Mouse (Mus musculus) intestine, postnatal 0 days (tissue): ENCODE results near the gene Meis1. TPM values are rescaled to one million over a fixed set of nuclear protein-coding genes. Genes with fewer than 3 reads are reported as not detected.

ENCODE experiments used
- ATAC-seq: fragments of 200-750 bp; cut with Nextera tagmentation; 2 replicates; pipeline ENCODE4 v1.8.0; 2017; ENCODE audit warnings: mild to moderate bottlenecking, moderate TSS enrichment, moderate library complexity
- H3K27ac ChIP-seq: fragments of 300-500 bp; sonication (generic); 2 replicates; pipeline ENCODE4 v1.5.1; 2014; ENCODE audit warnings: mild to moderate bottlenecking, low read depth, low read length, moderate library complexity
- H3K27me3 ChIP-seq: fragments of 300-500 bp; sonication (generic); replicated peaks from 2 replicates; pipeline ENCODE4 v1.6.1; 2014; ENCODE audit warnings: low read length, mixed read lengths; ENCODE audit not compliant: control insufficient read depth, insufficient read depth
- H3K36me3 ChIP-seq: fragments of 300-500 bp; sonication (generic); 2 replicates; pipeline ENCODE4 v1.6.1; 2014; ENCODE audit warnings: mild to moderate bottlenecking, moderate library complexity; ENCODE audit not compliant: control insufficient read depth, insufficient read depth
- H3K4me1 ChIP-seq: fragments of 300-500 bp; sonication (generic); replicated peaks from 2 replicates; pipeline ENCODE4 v1.6.1; 2014; ENCODE audit warnings: antibody characterized with exemption, low read length, mixed read lengths; ENCODE audit not compliant: control insufficient read depth, insufficient read depth
- H3K4me2 ChIP-seq: fragments of 300-500 bp; sonication (generic); replicated peaks from 2 replicates; pipeline ENCODE4 v1.6.1; 2014; ENCODE audit warnings: low read depth, mild to moderate bottlenecking, moderate library complexity
- H3K4me3 ChIP-seq: fragments of 300-500 bp; sonication (generic); 2 replicates; pipeline ENCODE4 v1.5.1; 2014; ENCODE audit warnings: low read depth, low read length
- H3K9ac ChIP-seq: fragments of 300-500 bp; sonication (generic); 2 replicates; pipeline ENCODE4 v1.6.1; 2014; ENCODE audit warnings: mild to moderate bottlenecking, low read depth, low read length
- H3K9me3 ChIP-seq: fragments of 300-500 bp; sonication (generic); 2 replicates; pipeline ENCODE4 v1.6.1; 2016; ENCODE audit warnings: mixed run types; ENCODE audit not compliant: control insufficient read depth
- CTCF ChIP-seq: sonication (generic); IDR thresholded peaks from 2 replicates; pipeline ENCODE4 v1.5.1; 2016; ENCODE audit warnings: low read depth, mild to moderate bottlenecking, control low read depth, antibody characterized with exemption, moderate library complexity
- WGBS: fragments of 180-500 bp; shearing (Covaris S2); extraction: QIAGEN DNeasy Blood & Tissue Kit; methylation state at CpG from one replicate; pipeline ENCODE4 v1.1.7; 2014; 5-methylcytosine and 5-hydroxymethylcytosine counted together
- polyA plus RNA-seq: library from polyadenylated mRNA; unstranded; fragments of >200 nt; fragmentation: Nextera tagmentation; extraction: Ambion mirVana; gene quantifications from 2 replicates; pipeline ENCODE4 v1.2.1, GENCODE M21; 2015

Gene Meis1
- 22.1 and 22.9 TPM in 2 replicates for polyA plus RNA-seq

GRCm38 (mm10) chr11:19018489-19019203 lies at the start of gene Meis1:
TSS of gene Meis1 (minus strand) at chr11:19018985.
- Histone ChIP-seq H3K27ac (peak within 1 kb of the TSS; percentile 91), H3K4me1 (no peaks in the 10 kb centered on the region), H3K27me3 (no peaks in the 10 kb centered on the region; the same call in 1 of the 2 replicates), H3K9ac (peak within 1 kb of the TSS; percentile 79), H3K9me3 (no peaks in the 10 kb centered on the region), H3K4me3 (peak within 1 kb of the TSS; percentile 65), H3K36me3 (no peaks in the 10 kb centered on the region), H3K4me2 (peak within 1 kb of the TSS; percentile 90)
- WGBS = under 1% methylated on average over 29 of the region's 29 CpGs
- ATAC-seq = peak; percentile 94
- no peak for TF ChIP-seq CTCF

GRCm38 (mm10) chr11:19067334-19067733 lies 48.5 kb upstream of the Meis1 start:
- H3K9me3 ChIP-seq = no peaks in the 10 kb centered on the region

GRCm38 (mm10) chr11:19049276-19049675 lies 30.5 kb upstream of the Meis1 start:
- Histone ChIP-seq H3K4me3 (no peak overlapping the region), H3K27ac (no peak overlapping the region), H3K27me3 (no peaks in the 10 kb centered on the region), H3K4me2 (no peak overlapping the region), H3K4me1 (no peaks in the 10 kb centered on the region), H3K9me3 (no peaks in the 10 kb centered on the region), H3K36me3 (no peaks in the 10 kb centered on the region), H3K9ac (no peak overlapping the region)
- WGBS = 64% methylated on average over 7 of the region's 7 CpGs
- no peak for ATAC-seq
- no peak for TF ChIP-seq CTCF

More at GRCm38 (mm10) chr11:19067334-19067733, 48.5 kb upstream of the Meis1 start:
- Histone ChIP-seq H3K4me3 (no peak overlapping the region), H3K4me1 (no peaks in the 10 kb centered on the region), H3K36me3 (no peaks in the 10 kb centered on the region), H3K27me3 (no peaks in the 10 kb centered on the region), H3K4me2 (no peak overlapping the region), H3K27ac (no peak overlapping the region), H3K9ac (no peak overlapping the region)
- ATAC-seq = no peak
- 72% methylated on average over 5 of the region's 5 CpGs for WGBS
- no peak for TF ChIP-seq CTCF

- 94% methylated on average over 10 of the region's 10 CpGs for WGBS
- H3K27me3 ChIP-seq = no peaks in the 10 kb centered on the region
- H3K9me3 ChIP-seq = no peaks in the 10 kb centered on the region
- no peak overlapping the region for H3K4me3 ChIP-seq
- no peak for ATAC-seq
- no peak overlapping the region for H3K27ac ChIP-seq
- no peak for TF ChIP-seq CTCF
- H3K36me3 ChIP-seq = no peaks in the 10 kb centered on the region
- no peaks in the 10 kb centered on the region for H3K4me1 ChIP-seq
- no peak overlapping the region for H3K9ac ChIP-seq
- no peak overlapping the region for H3K4me2 ChIP-seq
Measured at GRCm38 (mm10) chr11:19036595-19037166, 17.9 kb upstream of the Meis1 start.

- H3K4me1 ChIP-seq = 0 out of 2 replicates have a peak, but pooled peaks cover 4% of the 10 kb centered on the region
- H3K4me2 ChIP-seq = peak overlapping the region; percentile 88
- WGBS = under 1% methylated on average over 58 of the region's 58 CpGs
Measured at GRCm38 (mm10) chr11:19026581-19027561, 8.1 kb upstream of the Meis1 start.

More at GRCm38 (mm10) chr11:19026581-19027561, 8.1 kb upstream of the Meis1 start:
- TF ChIP-seq CTCF = no peak
- peak overlapping the region; percentile 49 for H3K9ac ChIP-seq
- no peak overlapping the region for H3K27ac ChIP-seq
- peak; percentile 74 for ATAC-seq
- peaks cover 18% of the 10 kb centered on the region; the same call in 1 of the 2 replicates for H3K27me3 ChIP-seq
- H3K36me3 ChIP-seq = no peaks in the 10 kb centered on the region
- no peaks in the 10 kb centered on the region for H3K9me3 ChIP-seq
- H3K4me3 ChIP-seq = peak overlapping the region; percentile 45
